Mouse (Mus musculus): ENCODE results near the gene Dlx4. TPM values are rescaled to one million over a fixed set of nuclear protein-coding genes. Genes with fewer than 3 reads are reported as not detected.
A peak's percentile ranks its signal among the peaks of the same experiment; 100 is the strongest.

Gene Dlx4
- polyA plus RNA-seq, 1 experiment from 2014 or later, result not detected

- DNase-seq (ENCODE audit: low spot score) (peak; percentile 71), ATAC-seq (peak; percentile 48; the same call in 1 of the 2 replicates)
- peak within 1 kb of the TSS; percentile 30 for H3K4me3 ChIP-seq (ENCODE audit: low read depth, low read length)
- no peaks in the 10 kb centered on the region; the same call in 1 of the 2 replicates for H3K4me1 ChIP-seq (ENCODE audit: control insufficient read depth, insufficient read depth, low read length)
- under 1% methylated on average over 55 of the region's 55 CpGs for WGBS
- no peaks in the 10 kb centered on the region for H3K9me3 ChIP-seq (replicated peaks; ENCODE audit: control insufficient read depth, low read length)
- peak within 1 kb of the TSS; percentile 62 for H3K4me2 ChIP-seq (ENCODE audit: low read length)
- no peaks in the 10 kb centered on the region for H3K36me3 ChIP-seq (ENCODE audit: control insufficient read depth, insufficient read depth, low read length)
- no peak within 1 kb of the TSS for H3K27ac ChIP-seq (ENCODE audit: low read depth, low read length)
- peak within 1 kb of the TSS; percentile 2; the same call in 1 of the 2 replicates for H3K9ac ChIP-seq (ENCODE audit: low read length)
- H3K27me3 ChIP-seq (replicated peaks; ENCODE audit: control insufficient read depth, insufficient read depth, low read length), result peaks cover 72% of the 10 kb centered on the region
These were observed 26.0 kb downstream of the Dlx4 start, which contains the start of gene Dlx3 for GRCm38 (mm10) chr11:95119990-95120632. Gene Dlx3, plus strand, starts transcription at chr11:95120119.

- 2% methylated on average over 8 of the region's 8 CpGs for WGBS
- H3K27ac ChIP-seq (ENCODE audit: low read depth, low read length), result no peak overlapping the region
- H3K27me3 ChIP-seq (replicated peaks; ENCODE audit: control insufficient read depth, insufficient read depth, low read length), result peaks cover 56% of the 10 kb centered on the region
- H3K9ac ChIP-seq (ENCODE audit: low read length), result no peak overlapping the region
- ATAC-seq (no peak), DNase-seq (ENCODE audit: low spot score) (peak; percentile 85)
- H3K4me2 ChIP-seq (ENCODE audit: low read length), result no peak overlapping the region
- no peak overlapping the region for H3K4me3 ChIP-seq (ENCODE audit: low read depth, low read length)
- H3K9me3 ChIP-seq (replicated peaks; ENCODE audit: control insufficient read depth, low read length), result no peaks in the 10 kb centered on the region
- H3K36me3 ChIP-seq (ENCODE audit: control insufficient read depth, insufficient read depth, low read length), result no peaks in the 10 kb centered on the region
- no peaks in the 10 kb centered on the region; the same call in 1 of the 2 replicates for H3K4me1 ChIP-seq (ENCODE audit: control insufficient read depth, insufficient read depth, low read length)
These were observed 27.6 kb downstream of the Dlx4 start for GRCm38 (mm10) chr11:95118505-95118904.

- DNase-seq (ENCODE audit: low spot score), result peak; percentile 92
- WGBS, result 2% methylated on average over 6 of the region's 6 CpGs
- H3K27ac ChIP-seq (ENCODE audit: low read depth, low read length), result no peak overlapping the region
- peaks cover 42% of the 10 kb centered on the region for H3K27me3 ChIP-seq (replicated peaks; ENCODE audit: control insufficient read depth, insufficient read depth, low read length)
- no peak overlapping the region for H3K9ac ChIP-seq (ENCODE audit: low read length)
- peak; percentile 69 for ATAC-seq
- no peaks in the 10 kb centered on the region; the same call in 1 of the 2 replicates for H3K4me1 ChIP-seq (ENCODE audit: control insufficient read depth, insufficient read depth, low read length)
- H3K4me2 ChIP-seq (ENCODE audit: low read length), result no peak overlapping the region
- H3K9me3 ChIP-seq (replicated peaks; ENCODE audit: control insufficient read depth, low read length), result no peaks in the 10 kb centered on the region
- H3K4me3 ChIP-seq (ENCODE audit: low read depth, low read length), result no peak overlapping the region
- H3K36me3 ChIP-seq (ENCODE audit: control insufficient read depth, insufficient read depth, low read length), result no peaks in the 10 kb centered on the region
These were observed 29.0 kb downstream of the Dlx4 start for GRCm38 (mm10) chr11:95117030-95117429.

GRCm38 (mm10) chr11:95110081-95110480, 36.0 kb downstream of the Dlx4 start:
- Histone ChIP-seq H3K9ac (ENCODE audit: low read length) (no peak overlapping the region), H3K36me3 (ENCODE audit: control insufficient read depth, insufficient read depth, low read length) (no peaks in the 10 kb centered on the region), H3K4me3 (ENCODE audit: low read depth, low read length) (no peak overlapping the region), H3K9me3 (replicated peaks; ENCODE audit: control insufficient read depth, low read length) (no peaks in the 10 kb centered on the region), H3K4me1 (ENCODE audit: control insufficient read depth, insufficient read depth, low read length) (peaks cover 9% of the 10 kb centered on the region), H3K27ac (ENCODE audit: low read depth, low read length) (no peak overlapping the region), H3K27me3 (replicated peaks; ENCODE audit: control insufficient read depth, insufficient read depth, low read length) (0 out of 2 replicates have a peak, but pooled peaks cover 4% of the 10 kb centered on the region), H3K4me2 (ENCODE audit: low read length) (no peak overlapping the region)
- ATAC-seq (no peak), DNase-seq (ENCODE audit: low spot score) (no peak)
- 84% methylated on average over 7 of the region's 7 CpGs for WGBS

- Histone ChIP-seq H3K4me3 (ENCODE audit: low read depth, low read length) (no peak overlapping the region), H3K9ac (ENCODE audit: low read length) (no peak overlapping the region), H3K27me3 (replicated peaks; ENCODE audit: control insufficient read depth, insufficient read depth, low read length) (0 out of 2 replicates have a peak, but pooled peaks cover 4% of the 10 kb centered on the region), H3K36me3 (ENCODE audit: control insufficient read depth, insufficient read depth, low read length) (no peaks in the 10 kb centered on the region), H3K9me3 (replicated peaks; ENCODE audit: control insufficient read depth, low read length) (no peaks in the 10 kb centered on the region), H3K27ac (ENCODE audit: low read depth, low read length) (no peak overlapping the region), H3K4me2 (ENCODE audit: low read length) (no peak overlapping the region), H3K4me1 (ENCODE audit: control insufficient read depth, insufficient read depth, low read length) (peaks cover 9% of the 10 kb centered on the region)
- no peak for DNase-seq (ENCODE audit: low spot score)
- 83% methylated on average over 2 of the region's 2 CpGs for WGBS
- ATAC-seq, result no peak
These were observed 37.1 kb downstream of the Dlx4 start for GRCm38 (mm10) chr11:95109000-95109399.

GRCm38 (mm10) chr11:95106440-95107236, 39.4 kb downstream of the Dlx4 start:
- H3K27me3 ChIP-seq (replicated peaks; ENCODE audit: control insufficient read depth, insufficient read depth, low read length), result 0 out of 2 replicates have a peak, but pooled peaks cover 4% of the 10 kb centered on the region
- 0 out of 2 replicates have a peak overlapping the region, but pooled peaks have one; percentile 14 for H3K4me2 ChIP-seq (ENCODE audit: low read length)
- no peak overlapping the region for H3K4me3 ChIP-seq (ENCODE audit: low read depth, low read length)
- no peaks in the 10 kb centered on the region for H3K9me3 ChIP-seq (replicated peaks; ENCODE audit: control insufficient read depth, low read length)
- H3K36me3 ChIP-seq (ENCODE audit: control insufficient read depth, insufficient read depth, low read length), result no peaks in the 10 kb centered on the region
- no peak overlapping the region for H3K9ac ChIP-seq (ENCODE audit: low read length)
- 35% methylated on average over 23 of the region's 23 CpGs for WGBS
- DNase-seq (ENCODE audit: low spot score) (peak; percentile 83), ATAC-seq (peak; percentile 81)
- H3K4me1 ChIP-seq (ENCODE audit: control insufficient read depth, insufficient read depth, low read length), result peaks cover 9% of the 10 kb centered on the region
- no peak overlapping the region for H3K27ac ChIP-seq (ENCODE audit: low read depth, low read length)

GRCm38 (mm10) chr11:95105274-95105874, 40.7 kb downstream of the Dlx4 start:
- Histone ChIP-seq H3K9me3 (replicated peaks; ENCODE audit: control insufficient read depth, low read length) (no peaks in the 10 kb centered on the region), H3K4me2 (ENCODE audit: low read length) (peak overlapping the region; percentile 28; the same call in 1 of the 2 replicates), H3K36me3 (ENCODE audit: control insufficient read depth, insufficient read depth, low read length) (no peaks in the 10 kb centered on the region), H3K4me3 (ENCODE audit: low read depth, low read length) (no peak overlapping the region), H3K27me3 (replicated peaks; ENCODE audit: control insufficient read depth, insufficient read depth, low read length) (0 out of 2 replicates have a peak, but pooled peaks cover 4% of the 10 kb centered on the region), H3K9ac (ENCODE audit: low read length) (no peak overlapping the region), H3K27ac (ENCODE audit: low read depth, low read length) (no peak overlapping the region), H3K4me1 (ENCODE audit: control insufficient read depth, insufficient read depth, low read length) (peaks cover 9% of the 10 kb centered on the region)
- DNase-seq (ENCODE audit: low spot score) (no peak), ATAC-seq (no peak)
- 2% methylated on average over 25 of the region's 25 CpGs for WGBS

- H3K4me3 ChIP-seq (ENCODE audit: low read depth, low read length), result no peak overlapping the region
- DNase-seq (ENCODE audit: low spot score), result no peak
- H3K4me1 ChIP-seq (ENCODE audit: control insufficient read depth, insufficient read depth, low read length), result peaks cover 9% of the 10 kb centered on the region
- H3K27me3 ChIP-seq (replicated peaks; ENCODE audit: control insufficient read depth, insufficient read depth, low read length), result 0 out of 2 replicates have a peak, but pooled peaks cover under 1% of the 10 kb centered on the region
- H3K27ac ChIP-seq (ENCODE audit: low read depth, low read length), result no peak overlapping the region
- WGBS, result 88% methylated on average over 6 of the region's 6 CpGs
- no peaks in the 10 kb centered on the region for H3K36me3 ChIP-seq (ENCODE audit: control insufficient read depth, insufficient read depth, low read length)
- no peak for ATAC-seq
- H3K9ac ChIP-seq (ENCODE audit: low read length), result no peak overlapping the region
- no peaks in the 10 kb centered on the region for H3K9me3 ChIP-seq (replicated peaks; ENCODE audit: control insufficient read depth, low read length)
- H3K4me2 ChIP-seq (ENCODE audit: low read length), result no peak overlapping the region
These were observed 41.8 kb downstream of the Dlx4 start for GRCm38 (mm10) chr11:95104266-95104665.

All from forebrain, embryonic 14.5 days (tissue).